Mouse (Mus musculus) thymus, postnatal 36 days (tissue): ENCODE measurements around the gene Habp2.
A peak's percentile ranks its signal among the peaks of the same experiment; 100 is the strongest.
"Not testable (repeated sequence)": the region's sequence is repeated elsewhere in the genome, so short reads cannot be mapped to it uniquely, and the experiment has no call there.

Experiments
- DNase-seq, 2 experiments: peaks; one replicate each; pipeline ENCODE4 v3.0.0; 2022; ENCODE audit warnings: mixed read lengths in 2 of 2

Gene Habp2

GRCm38 (mm10) chr19:56297264-56297663 lies 10.3 kb downstream of the Habp2 start:
- DNase-seq, result no peak

- DNase-seq, result no peak
Measured at GRCm38 (mm10) chr19:56300835-56301234, 13.9 kb downstream of the Habp2 start.

GRCm38 (mm10) chr19:56316531-56316930 lies 29.6 kb downstream of the Habp2 start:
- DNase-seq, result no peak

- peak; percentile 8 to 19 for DNase-seq
Measured at GRCm38 (mm10) chr19:56319219-56319618, 32.3 kb downstream of the Habp2 start.

GRCm38 (mm10) chr19:56319629-56320028 lies 32.7 kb downstream of the Habp2 start:
- DNase-seq, result no peak

GRCm38 (mm10) chr19:56320186-56320860 lies 33.4 kb downstream of the Habp2 start:
- peak; percentile 76 to 82 for DNase-seq

GRCm38 (mm10) chr19:56321303-56321920 lies 34.5 kb downstream of the Habp2 start:
- DNase-seq, result no peak

- DNase-seq, result no peak
Measured at GRCm38 (mm10) chr19:56325676-56326075, 38.7 kb downstream of the Habp2 start.

GRCm38 (mm10) chr19:56326243-56326855 lies 39.4 kb downstream of the Habp2 start:
- DNase-seq, result no peak

- DNase-seq, result no peak
Measured at GRCm38 (mm10) chr19:56336321-56336720, 49.4 kb downstream of the Habp2 start.

- DNase-seq, result no peak
Measured at GRCm38 (mm10) chr19:56336826-56337225, 49.9 kb downstream of the Habp2 start.

- no peak for DNase-seq
Measured at GRCm38 (mm10) chr19:56342006-56342405, 55.1 kb downstream of the Habp2 start.

GRCm38 (mm10) chr19:56343869-56344563 lies 57.1 kb downstream of the Habp2 start:
- no peak for DNase-seq

GRCm38 (mm10) chr19:56346016-56346415 lies 59.1 kb downstream of the Habp2 start:
- DNase-seq, result no peak

GRCm38 (mm10) chr19:56346750-56347149 lies 59.8 kb downstream of the Habp2 start:
- no peak for DNase-seq

GRCm38 (mm10) chr19:56349295-56349694 lies 62.4 kb downstream of the Habp2 start:
- peak; percentile 40 to 44 for DNase-seq

GRCm38 (mm10) chr19:56353689-56354088 lies 66.8 kb downstream of the Habp2 start:
- no peak for DNase-seq

GRCm38 (mm10) chr19:56355201-56355600 lies 68.3 kb downstream of the Habp2 start:
- DNase-seq, result no peak

GRCm38 (mm10) chr19:56356480-56357373 lies 69.8 kb downstream of the Habp2 start:
- peak; percentile 53 to 72 for DNase-seq

- DNase-seq, result not testable (repeated sequence)
Measured at GRCm38 (mm10) chr19:56357374-56357708, 70.4 kb downstream of the Habp2 start.

GRCm38 (mm10) chr19:56358890-56359289 lies 72.0 kb downstream of the Habp2 start:
- DNase-seq, result no peak

GRCm38 (mm10) chr19:56363721-56364460 lies 77.0 kb downstream of the Habp2 start:
- DNase-seq, result peak; percentile 60 to 76
